Mouse (Mus musculus): ENCODE results near the gene Golph3l. TPM values are rescaled to one million over a fixed set of nuclear protein-coding genes. Genes with fewer than 3 reads are reported as not detected.
"Not testable (repeated sequence)": the region's sequence is repeated elsewhere in the genome, so short reads cannot be mapped to it uniquely, and the experiment has no call there.

Golph3l gene
- polyA plus RNA-seq, 1 experiment, result 11.8 TPM

GRCm38 (mm10) chr3:95613996-95614395 is 25.3 kb downstream of the Golph3l start:
- no peak for TF ChIP-seq POLR2A (IDR thresholded peaks at IDR 0.05; ENCODE audit: borderline replicate concordance, control insufficient read depth, low read depth, low read length)
- no peak for TF ChIP-seq CTCF (IDR thresholded peaks at IDR 0.05; ENCODE audit: control insufficient read depth, insufficient read depth, low read length)
- Histone ChIP-seq H3K4me1 (ENCODE audit: control insufficient read depth, insufficient read depth, low read length) (no peaks in the 10 kb centered on the region), H3K27ac (ENCODE audit: control insufficient read depth, insufficient read depth, low read depth, low read length, poor library complexity) (no peak overlapping the region), H3K4me3 (replicated peaks; ENCODE audit: control insufficient read depth, low read depth, low read length) (no peak overlapping the region)
- WGBS, result 97% methylated on average over 1 of the region's 1 CpGs

DNA sequence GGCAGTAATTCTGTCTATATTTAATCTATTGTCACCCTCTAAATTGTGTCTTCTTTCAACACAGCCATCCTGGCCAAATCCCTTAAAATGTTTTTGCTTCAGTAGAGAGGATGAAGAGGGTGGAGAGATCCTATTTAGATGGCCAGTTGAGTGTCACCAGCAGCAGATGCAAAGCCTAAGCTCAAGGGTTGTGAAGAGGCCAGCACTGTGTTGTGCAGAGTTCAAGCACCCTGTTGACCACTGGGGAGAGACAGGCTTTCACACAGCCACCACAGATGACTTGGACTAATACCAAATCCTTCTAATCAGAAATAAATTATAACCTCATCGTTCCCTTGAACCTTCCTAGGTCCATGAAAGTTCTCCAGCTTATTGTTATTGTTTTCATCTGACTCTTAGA is 29.8 kb downstream of the Golph3l start:
- Histone ChIP-seq H3K4me1 (ENCODE audit: control insufficient read depth, insufficient read depth, low read length) (no peaks in the 10 kb centered on the region), H3K4me3 (replicated peaks; ENCODE audit: control insufficient read depth, low read depth, low read length) (no peak overlapping the region), H3K27ac (ENCODE audit: control insufficient read depth, insufficient read depth, low read depth, low read length, poor library complexity) (no peak overlapping the region)
- TF ChIP-seq POLR2A (IDR thresholded peaks at IDR 0.05; ENCODE audit: borderline replicate concordance, control insufficient read depth, low read depth, low read length) (no peak), CTCF (IDR thresholded peaks at IDR 0.05; ENCODE audit: control insufficient read depth, insufficient read depth, low read length) (no peak)
- WGBS, result 92% methylated on average over 1 of the region's 1 CpGs

DNA sequence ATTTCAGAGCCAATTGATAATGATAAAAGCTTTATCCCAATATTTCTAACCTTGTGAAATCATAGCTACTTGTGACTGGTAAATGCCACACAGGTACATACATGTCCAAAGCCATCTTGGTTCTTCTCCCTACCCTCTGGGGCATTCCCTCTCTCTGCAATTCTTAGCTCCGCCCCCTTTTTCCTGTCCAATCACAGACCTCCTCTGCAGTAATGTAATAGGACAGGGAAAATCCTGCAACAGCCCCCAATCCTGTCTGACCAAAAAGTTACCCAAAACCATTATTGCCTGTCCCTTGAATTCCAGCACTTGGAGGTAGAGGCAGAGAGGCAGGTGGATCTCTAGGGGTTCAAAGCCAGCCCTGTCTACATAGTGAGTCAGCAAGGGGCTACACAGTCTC is 32.5 kb downstream of the Golph3l start:
- WGBS, result 76% methylated on average over 1 of the region's 1 CpGs
- Histone ChIP-seq H3K4me1 (ENCODE audit: control insufficient read depth, insufficient read depth, low read length) (no peaks in the 10 kb centered on the region; the same call in 1 of the 2 replicates), H3K4me3 (replicated peaks; ENCODE audit: control insufficient read depth, low read depth, low read length) (no peak overlapping the region), H3K27ac (ENCODE audit: control insufficient read depth, insufficient read depth, low read depth, low read length, poor library complexity) (no peak overlapping the region)
- TF ChIP-seq CTCF (IDR thresholded peaks at IDR 0.05; ENCODE audit: control insufficient read depth, insufficient read depth, low read length) (no peak), POLR2A (IDR thresholded peaks at IDR 0.05; ENCODE audit: borderline replicate concordance, control insufficient read depth, low read depth, low read length) (no peak)

DNA sequence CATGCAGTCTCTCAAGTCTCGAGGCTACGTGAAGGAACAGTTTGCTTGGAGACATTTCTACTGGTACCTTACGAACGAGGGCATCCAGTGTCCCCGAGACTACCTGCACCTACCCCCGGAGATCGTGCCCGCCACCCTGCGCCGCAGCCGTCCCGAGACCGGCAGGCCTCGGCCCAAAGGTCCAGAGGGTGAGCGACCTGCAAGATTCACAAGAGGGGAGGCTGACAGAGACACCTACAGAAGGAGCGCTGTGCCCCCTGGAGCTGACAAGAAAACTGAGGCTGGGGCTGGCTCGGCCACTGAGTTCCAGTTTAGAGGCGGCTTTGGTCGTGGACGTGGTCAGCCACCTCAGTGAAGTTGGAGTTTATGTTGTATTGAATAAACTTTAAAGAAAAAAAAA is 33.7 kb downstream of the Golph3l start:
- 92% methylated on average over 20 of the region's 20 CpGs for WGBS
- not testable (repeated sequence) for H3K4me3 ChIP-seq (replicated peaks; ENCODE audit: control insufficient read depth, low read depth, low read length); H3K27ac ChIP-seq (ENCODE audit: control insufficient read depth, insufficient read depth, low read depth, low read length, poor library complexity); H3K4me1 ChIP-seq (ENCODE audit: control insufficient read depth, insufficient read depth, low read length)

DNA sequence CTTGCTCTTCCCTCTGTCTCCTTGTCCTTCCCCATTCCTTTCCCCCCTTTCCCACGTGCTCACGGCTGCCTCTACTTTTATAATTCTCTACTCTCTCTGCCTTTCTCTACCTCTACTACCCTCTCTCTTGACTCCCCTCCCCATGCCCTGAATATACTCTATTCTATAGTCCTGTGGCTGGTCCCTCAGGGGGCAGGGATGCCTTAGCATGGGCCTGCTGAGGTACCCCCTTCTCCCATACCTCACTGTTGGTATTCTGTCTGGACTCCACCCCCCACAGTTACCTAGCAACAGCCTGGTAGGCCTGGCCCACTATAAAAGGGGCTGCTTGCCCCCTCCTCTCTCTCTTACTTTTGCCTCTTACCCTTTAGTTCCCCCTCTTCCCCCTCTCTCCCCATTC is 34.8 kb downstream of the Golph3l start:
- no peaks in the 10 kb centered on the region; the same call in 1 of the 2 replicates for H3K4me1 ChIP-seq (ENCODE audit: control insufficient read depth, insufficient read depth, low read length)
- 69% methylated on average over 2 of the region's 2 CpGs for WGBS
- H3K4me3 ChIP-seq (replicated peaks; ENCODE audit: control insufficient read depth, low read depth, low read length), result no peak overlapping the region
- TF ChIP-seq CTCF (IDR thresholded peaks at IDR 0.05; ENCODE audit: control insufficient read depth, insufficient read depth, low read length) (no peak), POLR2A (IDR thresholded peaks at IDR 0.05; ENCODE audit: borderline replicate concordance, control insufficient read depth, low read depth, low read length) (no peak)
- no peak overlapping the region for H3K27ac ChIP-seq (ENCODE audit: control insufficient read depth, insufficient read depth, low read depth, low read length, poor library complexity)

GRCm38 (mm10) chr3:95623991-95624515 is 35.3 kb downstream of the Golph3l start:
- not testable (repeated sequence) for H3K4me3 ChIP-seq (replicated peaks; ENCODE audit: control insufficient read depth, low read depth, low read length); H3K27ac ChIP-seq (ENCODE audit: control insufficient read depth, insufficient read depth, low read depth, low read length, poor library complexity); H3K4me1 ChIP-seq (ENCODE audit: control insufficient read depth, insufficient read depth, low read length)
- 70% methylated on average over 5 of the region's 5 CpGs for WGBS

DNA sequence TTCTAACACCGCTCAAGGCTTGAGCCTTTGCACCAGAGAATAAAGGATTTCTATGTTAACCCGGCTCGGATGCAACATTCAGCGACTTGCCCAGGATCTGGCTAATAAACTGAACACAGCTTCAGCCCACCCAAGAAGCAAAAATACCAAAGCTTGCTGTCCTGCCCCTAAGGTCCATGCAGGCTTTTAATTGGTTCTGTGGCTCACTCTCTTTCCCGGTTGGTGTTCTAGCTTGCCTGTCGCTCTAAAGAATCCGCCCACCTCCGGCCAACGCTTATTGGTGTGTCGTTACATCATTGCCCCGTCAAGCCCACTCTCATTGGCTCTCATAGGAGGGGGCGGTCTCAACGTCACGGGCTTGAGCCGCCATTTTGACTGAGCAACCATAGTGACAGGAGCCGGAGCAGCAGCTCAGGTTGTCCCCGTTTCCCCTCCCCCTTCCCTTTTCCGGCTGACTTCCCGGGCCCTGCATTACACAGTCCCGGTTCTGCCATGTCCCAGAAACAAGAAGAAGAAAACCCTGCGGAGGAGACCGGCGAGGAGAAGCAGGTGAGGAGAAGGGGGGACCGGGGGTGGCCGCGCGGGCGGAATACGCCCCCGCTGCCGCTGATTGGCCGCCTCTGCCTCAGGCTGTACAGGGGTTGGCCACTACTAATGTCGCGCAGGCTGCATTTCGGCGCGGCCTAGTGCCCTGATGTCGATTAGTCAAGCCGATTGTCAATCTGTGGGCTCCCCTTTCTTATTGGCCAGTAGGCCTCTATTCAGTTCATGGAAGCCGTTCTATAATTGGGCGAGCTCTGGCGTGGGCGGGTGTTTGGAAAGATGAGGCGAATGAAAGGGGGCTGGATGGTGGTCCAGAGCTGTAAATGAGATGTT is 36.1 kb downstream of the Golph3l start, which contains the start of gene Ensa:
Ensa (plus strand) TSS at position 366 of the 876 bp plus-strand sequence.
- Histone ChIP-seq H3K4me1 (ENCODE audit: control insufficient read depth, insufficient read depth, low read length) (no peaks in the 10 kb centered on the region; the same call in 1 of the 2 replicates), H3K4me3 (replicated peaks; ENCODE audit: control insufficient read depth, low read depth, low read length) (peak within 1 kb of the TSS; percentile 77), H3K27ac (ENCODE audit: control insufficient read depth, insufficient read depth, low read depth, low read length, poor library complexity) (peak within 1 kb of the TSS; percentile 85)
- TF ChIP-seq POLR2A (IDR thresholded peaks at IDR 0.05; ENCODE audit: borderline replicate concordance, control insufficient read depth, low read depth, low read length), result peak; percentile 73
- TF ChIP-seq CTCF (IDR thresholded peaks at IDR 0.05; ENCODE audit: control insufficient read depth, insufficient read depth, low read length), result no peak
- WGBS, result under 1% methylated on average over 44 of the region's 44 CpGs

DNA sequence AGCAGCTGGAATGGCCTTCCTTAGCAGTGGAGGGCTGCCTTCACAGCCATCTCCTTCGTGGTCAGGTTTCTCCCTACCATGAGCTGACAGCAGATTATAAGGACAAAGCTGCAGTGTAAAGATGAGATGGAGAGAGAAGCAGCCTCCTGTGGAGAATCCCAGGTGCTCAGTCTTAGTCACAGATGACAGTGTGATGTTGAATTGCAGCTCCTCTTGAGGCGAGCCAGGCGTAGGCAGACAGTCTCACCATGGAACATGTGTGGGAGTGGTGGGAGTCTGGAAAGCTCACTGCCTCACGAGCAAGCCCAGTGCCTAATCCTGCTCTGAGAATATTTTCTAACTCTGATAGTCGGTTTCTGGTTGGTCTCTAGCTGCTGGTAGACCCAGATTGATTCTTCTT is 39.0 kb downstream of the Golph3l start:
- Histone ChIP-seq H3K4me1 (ENCODE audit: control insufficient read depth, insufficient read depth, low read length) (no peaks in the 10 kb centered on the region; the same call in 1 of the 2 replicates), H3K4me3 (replicated peaks; ENCODE audit: control insufficient read depth, low read depth, low read length) (no peak overlapping the region), H3K27ac (ENCODE audit: control insufficient read depth, insufficient read depth, low read depth, low read length, poor library complexity) (no peak overlapping the region)
- TF ChIP-seq POLR2A (IDR thresholded peaks at IDR 0.05; ENCODE audit: borderline replicate concordance, control insufficient read depth, low read depth, low read length), result no peak
- no peak for TF ChIP-seq CTCF (IDR thresholded peaks at IDR 0.05; ENCODE audit: control insufficient read depth, insufficient read depth, low read length)
- WGBS, result 86% methylated on average over 5 of the region's 5 CpGs
